Comparison of ENCODE assay signal across 16 mouse cellular contexts in genomic region chr2:71168461-71169021, GRCm38 (mm10). TPM values are rescaled to one million over a fixed set of nuclear protein-coding genes. Genes with fewer than 3 reads are reported as not detected.
DNase-seq lines count a peak whose midpoint lies in the region; ATAC-seq and TF ChIP-seq lines count a peak whose summit lies in the region.
"Had no signal": no experiment of that assay in that cellular context is flagged by ENCODE, and none has a peak within 500 bp of the region (broad histone marks: within the 10 kb centered on the region; RNA-seq: fewer than 3 reads in every experiment).

No protein-coding gene starts in this region.

- peak; percentile 4 for DNase-seq in embryo, embryonic 10.5 days (ENCODE audit: low spot score)
- DNase-seq in embryo, embryonic 9.5 days (ENCODE audit: extremely low spot score) = no peak
- peak; percentile 82 for DNase-seq in lung, embryonic 14.5 days
- DNase-seq in lung, postnatal 25 days (ENCODE audit: low spot score) = no peak
- DNase-seq in heart, postnatal 4 days = no peak
- no peak for DNase-seq in ovary, postnatal 10 days (ENCODE audit: low spot score)
- DNase-seq: B cell, adult 2 months; cerebellum, postnatal 25 days; gastrocnemius, adult 2 months; kidney, adult 11 months had no signal

- ATAC-seq in lung, embryonic 14.5 days (ENCODE audit: insufficient read depth) = no peak
- ATAC-seq in forebrain, embryonic 12.5 days (ENCODE audit: low FRiP score) = no peak
- ATAC-seq in midbrain, embryonic 13.5 days = peak; percentile 65
- ATAC-seq: activated CD4-positive, CD25-positive, alpha-beta regulatory T cell, adult 4 months had no signal

- no peaks in the 10 kb centered on the region for H3K36me3 ChIP-seq in lung, embryonic 14.5 days (ENCODE audit: insufficient read depth)
- no peaks in the 10 kb centered on the region for H3K36me3 ChIP-seq in forebrain, embryonic 12.5 days (replicated peaks)
- no peaks in the 10 kb centered on the region for H3K36me3 ChIP-seq in midbrain, embryonic 13.5 days
- H3K36me3 ChIP-seq: G1E; neural tube, embryonic 12.5 days had no signal

- H3K9ac ChIP-seq in lung, embryonic 14.5 days = no peak overlapping the region
- no peak overlapping the region for H3K9ac ChIP-seq in forebrain, embryonic 12.5 days
- no peak overlapping the region for H3K9ac ChIP-seq in midbrain, embryonic 13.5 days (replicated peaks)
- H3K9ac ChIP-seq: liver, embryonic 14.5 days; neural tube, embryonic 12.5 days had no signal

- H3K27me3 ChIP-seq in lung, embryonic 14.5 days (ENCODE audit: insufficient read depth, low read length) = no peaks in the 10 kb centered on the region
- H3K27me3 ChIP-seq in forebrain, embryonic 12.5 days = no peaks in the 10 kb centered on the region
- no peaks in the 10 kb centered on the region for H3K27me3 ChIP-seq in midbrain, embryonic 13.5 days
- H3K27me3 ChIP-seq: neural tube, embryonic 12.5 days had no signal

- H3K4me1 ChIP-seq in lung, embryonic 14.5 days (ENCODE audit: insufficient read depth) = no peaks in the 10 kb centered on the region
- peaks cover 17% of the 10 kb centered on the region for H3K4me1 ChIP-seq in forebrain, embryonic 12.5 days
- H3K4me1 ChIP-seq in midbrain, embryonic 13.5 days (replicated peaks) = peaks cover 14% of the 10 kb centered on the region

- no peaks in the 10 kb centered on the region for H3K9me3 ChIP-seq in lung, embryonic 14.5 days (ENCODE audit: low read depth, low read length)
- no peaks in the 10 kb centered on the region for H3K9me3 ChIP-seq in forebrain, embryonic 12.5 days
- H3K9me3 ChIP-seq in midbrain, embryonic 13.5 days = no peaks in the 10 kb centered on the region
- H3K9me3 ChIP-seq: G1E; neural tube, embryonic 12.5 days had no signal

- no peak overlapping the region for H3K4me3 ChIP-seq in lung, embryonic 14.5 days (ENCODE audit: low read depth, low read length)
- no peak overlapping the region for H3K4me3 ChIP-seq in forebrain, embryonic 12.5 days (replicated peaks)
- H3K4me3 ChIP-seq in midbrain, embryonic 13.5 days (replicated peaks) = no peak overlapping the region
- H3K4me3 ChIP-seq: gastrocnemius, adult 2 months; neural tube, embryonic 12.5 days had no signal

- no peak for TF ChIP-seq CTCF in lung, embryonic 14.5 days (IDR thresholded peaks at IDR 0.05; ENCODE audit: low read depth)

- 41% methylated on average over 10 of the region's 10 CpGs for WGBS in lung, embryonic 14.5 days
- WGBS in forebrain, embryonic 12.5 days = 26% methylated on average over 10 of the region's 10 CpGs
- 12% methylated on average over 10 of the region's 10 CpGs for WGBS in midbrain, embryonic 13.5 days

- 0 out of 2 replicates have a peak overlapping the region, but pooled peaks have one; percentile 36 for H3K27ac ChIP-seq in lung, embryonic 14.5 days (ENCODE audit: low read depth)
- H3K27ac ChIP-seq in forebrain, embryonic 12.5 days = peak overlapping the region; percentile 50; the same call in 1 of the 2 replicates
- peak overlapping the region; percentile 4 for H3K27ac ChIP-seq in midbrain, embryonic 13.5 days
- H3K27ac ChIP-seq: gastrocnemius, adult 2 months; liver, embryonic 14.5 days; neural tube, embryonic 12.5 days had no signal

- H3K4me2 ChIP-seq in lung, embryonic 14.5 days = no peak overlapping the region
- H3K4me2 ChIP-seq in forebrain, embryonic 12.5 days = no peak overlapping the region
- H3K4me2 ChIP-seq in midbrain, embryonic 13.5 days (replicated peaks) = no peak overlapping the region; the same call in 1 of the 2 replicates
- H3K4me2 ChIP-seq: neural tube, embryonic 12.5 days had no signal

RNA-seq across cellular contexts. Expression of gene Dync1i2, which starts 43.0 kb away (rescaled TPM):
- polyA plus RNA-seq in lung, embryonic 14.5 days (2014; fragmentation: Nextera tagmentation; extraction: Ambion mirVana) = 110 and 112 TPM in 2 replicates
- 171 and 182 TPM in 2 replicates for polyA plus RNA-seq in forebrain, embryonic 12.5 days (2016; fragmentation: Nextera tagmentation; extraction: Ambion mirVana)
- polyA plus RNA-seq in midbrain, embryonic 13.5 days (2015; fragmentation: Nextera tagmentation; extraction: Ambion mirVana) = 184 and 211 TPM in 2 replicates
- 10 to 100 TPM; 96.0 to 99.1 TPM for total RNA-seq in heart, postnatal 4 days (2021)

RNA-seq across cellular contexts. Expression of gene Cybrd1, which starts 50.8 kb away (rescaled TPM):
- 1.2 and 1.3 TPM in 2 replicates for polyA plus RNA-seq in lung, embryonic 14.5 days (2014; fragmentation: Nextera tagmentation; extraction: Ambion mirVana)
- polyA plus RNA-seq in forebrain, embryonic 12.5 days (2016; fragmentation: Nextera tagmentation; extraction: Ambion mirVana) = 0.38 and 0.41 TPM in 2 replicates
- 0.52 and 0.86 TPM in 2 replicates for polyA plus RNA-seq in midbrain, embryonic 13.5 days (2015; fragmentation: Nextera tagmentation; extraction: Ambion mirVana)
- 1 to 10 TPM; 1.2 to 1.3 TPM for total RNA-seq in heart, postnatal 4 days (2021)
- polyA plus RNA-seq: G1E had no signal

Comparison
In these comparisons a context has a peak if more than half of its experiments do, and no peak if none do; other contexts are left out.
1. DNase-seq: peak in embryo, embryonic 10.5 days (single experiment) and lung, embryonic 14.5 days (single experiment); none in embryo, embryonic 9.5 days (single experiment), lung, postnatal 25 days (single experiment), heart, postnatal 4 days (single experiment) and ovary, postnatal 10 days (single experiment).
2. Peak in every context shown above with its lines, with median percentiles within 50 percentile points of each other: H3K27ac ChIP-seq.